Mouse (Mus musculus): ENCODE measurements around the gene Ero1lb. TPM values are rescaled to one million over a fixed set of nuclear protein-coding genes. Genes with fewer than 3 reads are reported as not detected.

Ero1lb gene
- polyA plus RNA-seq, 1 experiment from 2014 or later: 11.9 TPM

GRCm38 (mm10) chr13:12543880-12544568 lies 21.6 kb upstream of the Ero1lb start:
- H3K9ac ChIP-seq: no peak overlapping the region
- H3K4me2 ChIP-seq: no peak overlapping the region
- no peak overlapping the region for H3K4me3 ChIP-seq (replicated peaks)
- H3K27ac ChIP-seq: no peak overlapping the region
- no peaks in the 10 kb centered on the region for H3K36me3 ChIP-seq (replicated peaks)
- no peaks in the 10 kb centered on the region for H3K9me3 ChIP-seq
- H3K27me3 ChIP-seq: peaks cover 14% of the 10 kb centered on the region
- no peak for ATAC-seq (ENCODE audit: low FRiP score)
- H3K4me1 ChIP-seq: peaks cover 13% of the 10 kb centered on the region
- WGBS: 87% methylated on average over 8 of the region's 8 CpGs

GRCm38 (mm10) chr13:12554211-12554610 lies 11.5 kb upstream of the Ero1lb start:
- Histone ChIP-seq H3K4me1 (no peaks in the 10 kb centered on the region), H3K36me3 (replicated peaks) (no peaks in the 10 kb centered on the region), H3K27ac (no peak overlapping the region), H3K9me3 (no peaks in the 10 kb centered on the region), H3K27me3 (peaks cover 21% of the 10 kb centered on the region), H3K9ac (no peak overlapping the region), H3K4me3 (replicated peaks) (no peak overlapping the region), H3K4me2 (no peak overlapping the region)
- ATAC-seq (ENCODE audit: low FRiP score): no peak
- 67% methylated on average over 4 of the region's 4 CpGs for WGBS

GRCm38 (mm10) chr13:12559044-12559443 lies 6.6 kb upstream of the Ero1lb start:
- WGBS: 38% methylated on average over 3 of the region's 3 CpGs
- H3K4me3 ChIP-seq (replicated peaks): no peak overlapping the region
- H3K4me2 ChIP-seq: no peak overlapping the region
- H3K9me3 ChIP-seq: no peaks in the 10 kb centered on the region
- no peaks in the 10 kb centered on the region for H3K36me3 ChIP-seq (replicated peaks)
- no peaks in the 10 kb centered on the region for H3K4me1 ChIP-seq
- ATAC-seq (ENCODE audit: low FRiP score): no peak
- H3K9ac ChIP-seq: no peak overlapping the region
- H3K27me3 ChIP-seq: peaks cover 30% of the 10 kb centered on the region
- H3K27ac ChIP-seq: no peak overlapping the region

GRCm38 (mm10) chr13:12559462-12560120 lies 6.1 kb upstream of the Ero1lb start:
- Histone ChIP-seq H3K4me3 (replicated peaks) (no peak overlapping the region), H3K9ac (no peak overlapping the region), H3K4me1 (no peaks in the 10 kb centered on the region), H3K36me3 (replicated peaks) (no peaks in the 10 kb centered on the region), H3K27ac (no peak overlapping the region), H3K27me3 (peaks cover 30% of the 10 kb centered on the region), H3K4me2 (no peak overlapping the region), H3K9me3 (no peaks in the 10 kb centered on the region)
- WGBS: 27% methylated on average over 6 of the region's 6 CpGs
- no peak for ATAC-seq (ENCODE audit: low FRiP score)

GRCm38 (mm10) chr13:12561729-12562128 lies 3.9 kb upstream of the Ero1lb start:
- H3K9ac ChIP-seq: no peak overlapping the region
- peaks cover 28% of the 10 kb centered on the region for H3K27me3 ChIP-seq
- no peak overlapping the region for H3K4me3 ChIP-seq (replicated peaks)
- no peak for ATAC-seq (ENCODE audit: low FRiP score)
- H3K9me3 ChIP-seq: no peaks in the 10 kb centered on the region
- H3K4me1 ChIP-seq: peaks cover 8% of the 10 kb centered on the region
- no peak overlapping the region for H3K27ac ChIP-seq
- WGBS: 86% methylated on average over 2 of the region's 2 CpGs
- H3K36me3 ChIP-seq (replicated peaks): no peaks in the 10 kb centered on the region
- no peak overlapping the region for H3K4me2 ChIP-seq

- ATAC-seq (ENCODE audit: low FRiP score): no peak
- no peak overlapping the region for H3K4me2 ChIP-seq
- H3K9me3 ChIP-seq: no peaks in the 10 kb centered on the region
- H3K27ac ChIP-seq: no peak overlapping the region
- H3K27me3 ChIP-seq: peaks cover 31% of the 10 kb centered on the region
- no peak overlapping the region for H3K4me3 ChIP-seq (replicated peaks)
- peaks cover 13% of the 10 kb centered on the region for H3K4me1 ChIP-seq
- 90% methylated on average over 4 of the region's 4 CpGs for WGBS
- no peaks in the 10 kb centered on the region for H3K36me3 ChIP-seq (replicated peaks)
- no peak overlapping the region for H3K9ac ChIP-seq
Measured at GRCm38 (mm10) chr13:12562256-12562655, 3.4 kb upstream of the Ero1lb start.

- H3K27me3 ChIP-seq: 0 out of 2 replicates have a peak, but pooled peaks cover 8% of the 10 kb centered on the region
- no peak overlapping the region for H3K4me2 ChIP-seq
- no peak overlapping the region for H3K9ac ChIP-seq
- H3K4me3 ChIP-seq (replicated peaks): no peak overlapping the region
- no peak for ATAC-seq (ENCODE audit: low FRiP score)
- H3K36me3 ChIP-seq (replicated peaks): no peaks in the 10 kb centered on the region
- H3K27ac ChIP-seq: no peak overlapping the region
- H3K9me3 ChIP-seq: no peaks in the 10 kb centered on the region
- 75% methylated on average over 1 of the region's 1 CpGs for WGBS
- peaks cover 13% of the 10 kb centered on the region for H3K4me1 ChIP-seq
Measured at GRCm38 (mm10) chr13:12567936-12568335, 2.3 kb downstream of the Ero1lb start.

- Histone ChIP-seq H3K36me3 (replicated peaks) (no peaks in the 10 kb centered on the region), H3K4me2 (no peak overlapping the region), H3K4me3 (replicated peaks) (no peak overlapping the region), H3K9me3 (no peaks in the 10 kb centered on the region), H3K27ac (no peak overlapping the region), H3K9ac (no peak overlapping the region), H3K27me3 (0 out of 2 replicates have a peak, but pooled peaks cover 8% of the 10 kb centered on the region), H3K4me1 (peaks cover 13% of the 10 kb centered on the region)
- 71% methylated on average over 9 of the region's 9 CpGs for WGBS
- no peak for ATAC-seq (ENCODE audit: low FRiP score)
Measured at GRCm38 (mm10) chr13:12568597-12569469, 3.2 kb downstream of the Ero1lb start.

GRCm38 (mm10) chr13:12569741-12570140 lies 4.1 kb downstream of the Ero1lb start:
- Histone ChIP-seq H3K36me3 (replicated peaks) (no peaks in the 10 kb centered on the region), H3K27ac (no peak overlapping the region), H3K4me3 (replicated peaks) (no peak overlapping the region), H3K4me1 (peaks cover 13% of the 10 kb centered on the region), H3K27me3 (0 out of 2 replicates have a peak, but pooled peaks cover 8% of the 10 kb centered on the region), H3K9ac (no peak overlapping the region), H3K4me2 (no peak overlapping the region), H3K9me3 (no peaks in the 10 kb centered on the region)
- no peak for ATAC-seq (ENCODE audit: low FRiP score)
- WGBS: 55% methylated on average over 7 of the region's 7 CpGs

GRCm38 (mm10) chr13:12574979-12575536 lies 9.4 kb downstream of the Ero1lb start:
- no peak for ATAC-seq (ENCODE audit: low FRiP score)
- no peaks in the 10 kb centered on the region for H3K9me3 ChIP-seq
- 91% methylated on average over 9 of the region's 9 CpGs for WGBS
- no peaks in the 10 kb centered on the region for H3K27me3 ChIP-seq
- no peak overlapping the region for H3K27ac ChIP-seq
- no peaks in the 10 kb centered on the region for H3K36me3 ChIP-seq (replicated peaks)
- H3K4me3 ChIP-seq (replicated peaks): no peak overlapping the region
- no peak overlapping the region for H3K9ac ChIP-seq
- H3K4me2 ChIP-seq: no peak overlapping the region
- no peaks in the 10 kb centered on the region for H3K4me1 ChIP-seq

GRCm38 (mm10) chr13:12578145-12578544 lies 12.5 kb downstream of the Ero1lb start:
- Histone ChIP-seq H3K4me3 (replicated peaks) (no peak overlapping the region), H3K27ac (no peak overlapping the region), H3K4me2 (no peak overlapping the region), H3K9me3 (no peaks in the 10 kb centered on the region), H3K36me3 (replicated peaks) (no peaks in the 10 kb centered on the region), H3K4me1 (no peaks in the 10 kb centered on the region), H3K27me3 (no peaks in the 10 kb centered on the region), H3K9ac (no peak overlapping the region)
- ATAC-seq (ENCODE audit: low FRiP score): no peak
- 89% methylated on average over 5 of the region's 5 CpGs for WGBS

- WGBS: 3% methylated on average over 3 of the region's 3 CpGs
Measured at GRCm38 (mm10) chr13:12589003-12589402, 23.3 kb downstream of the Ero1lb start.

More at GRCm38 (mm10) chr13:12589003-12589402, 23.3 kb downstream of the Ero1lb start:
- 0 out of 2 replicates have a peak, but pooled peaks have one; percentile 27 for ATAC-seq (ENCODE audit: low FRiP score)
- H3K36me3 ChIP-seq (replicated peaks): no peaks in the 10 kb centered on the region
- no peak overlapping the region for H3K4me2 ChIP-seq
- H3K9me3 ChIP-seq: no peaks in the 10 kb centered on the region
- H3K27me3 ChIP-seq: no peaks in the 10 kb centered on the region
- no peak overlapping the region for H3K4me3 ChIP-seq (replicated peaks)
- H3K9ac ChIP-seq: no peak overlapping the region
- H3K27ac ChIP-seq: no peak overlapping the region
- no peaks in the 10 kb centered on the region for H3K4me1 ChIP-seq
